Mouse (Mus musculus) lung, postnatal 0 days (tissue): ENCODE measurements around the gene Efna5.

Experiments
- CTCF ChIP-seq: IDR thresholded peaks from 2 replicates; pipeline ENCODE4 v1.5.1; 2016; ENCODE audit warnings: antibody characterized with exemption, mild to moderate bottlenecking
- EP300 ChIP-seq: IDR thresholded peaks from 2 replicates; pipeline ENCODE4 v1.6.1; 2016; ENCODE audit warnings: antibody characterized with exemption, mild to moderate bottlenecking, control low read depth

- TF ChIP-seq CTCF (no peak), EP300 (no peak)
Observed at GRCm38 (mm10) chr17:62574499-62575265, 306.4 kb downstream of the Efna5 start.
